Mouse (Mus musculus) liver, adult 2 months (tissue): Measurements from ENCODE around the gene Gm29094.
"Not testable (repeated sequence)": the region's sequence is repeated elsewhere in the genome, so short reads cannot be mapped to it uniquely, and the experiment has no call there.

Source experiments
- CTCF ChIP-seq: fragments of 200-500 bp; IDR thresholded peaks from 2 replicates; pipeline ENCODE4 v1.5.1; 2011; ENCODE audit warnings: low read depth, low read length, control low read depth
- POLR2A ChIP-seq: fragments of 200-500 bp; IDR thresholded peaks from 2 replicates; pipeline ENCODE4 v1.6.1; 2011; ENCODE audit warnings: low read length, control low read depth; ENCODE audit not compliant: insufficient read depth; ENCODE audit errors: extremely low read depth

DNA sequence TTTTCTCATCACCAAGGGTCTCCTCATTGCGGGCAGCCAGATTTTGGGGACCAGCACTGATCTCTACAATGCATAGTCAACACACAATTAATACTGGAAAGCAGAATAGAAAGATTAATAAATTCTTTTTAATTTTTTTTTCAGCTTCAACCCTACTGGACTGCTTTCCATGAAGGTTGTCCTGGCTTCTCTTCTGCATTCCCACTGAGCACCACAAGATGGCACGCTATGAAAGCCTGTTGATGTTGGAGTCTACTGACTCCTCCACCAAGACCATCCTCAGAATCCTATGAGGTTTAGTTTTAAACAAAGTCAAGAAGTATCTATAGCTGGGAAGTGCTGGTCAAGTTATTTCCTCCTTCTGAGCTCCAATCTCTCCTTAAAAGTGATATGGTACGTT, 20.3 kb upstream of the Gm29094 start:
- not testable (repeated sequence) for TF ChIP-seq POLR2A
- peak; percentile 23; the same call in 1 of the 2 replicates for TF ChIP-seq CTCF
